Mouse (Mus musculus): Measurements from ENCODE around the gene Rara. TPM values are rescaled to one million over a fixed set of nuclear protein-coding genes. Genes with fewer than 3 reads are reported as not detected.

The Rara gene
- polyA plus RNA-seq, 1 experiment: 37.0 TPM

DNA sequence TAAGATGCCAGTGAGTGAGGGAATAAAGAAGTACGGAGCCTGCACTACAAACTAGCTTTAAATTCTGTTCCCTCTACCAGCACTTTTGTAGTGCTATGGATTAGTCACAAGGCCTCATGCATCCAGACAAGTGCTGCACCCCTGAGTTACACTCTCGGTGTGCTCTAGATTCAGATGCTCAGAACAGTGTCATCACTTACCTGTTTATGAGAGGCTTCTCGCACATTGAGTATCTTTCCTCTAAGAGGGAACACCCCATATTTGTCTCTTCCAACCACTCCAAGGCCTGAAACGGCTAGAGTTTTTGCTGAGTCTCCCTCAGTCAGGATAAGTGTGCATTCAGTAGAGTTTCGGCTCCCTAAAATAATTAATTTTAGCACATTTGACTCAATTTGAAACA is 83.1 kb downstream of the Rara start:
- Histone ChIP-seq H3K4me3 (ENCODE audit: extremely low read depth, insufficient read depth, insufficient read length) (no peak overlapping the region), H3K27ac (ENCODE audit: insufficient read depth, low read length) (no peak overlapping the region), H3K4me1 (ENCODE audit: control insufficient read depth, insufficient read depth, insufficient read length) (no peaks in the 10 kb centered on the region), H3K36me3 (ENCODE audit: control insufficient read depth, insufficient read depth, low read length) (no peaks in the 10 kb centered on the region; the same call in 1 of the 2 replicates), H3K27me3 (ENCODE audit: control insufficient read depth, insufficient read depth, low read length) (no peaks in the 10 kb centered on the region)
- 96% methylated on average over 5 of the region's 5 CpGs for WGBS
- TF ChIP-seq POLR2A (IDR thresholded peaks at IDR 0.05; ENCODE audit: low read depth, low read length): no peak
- no peak for TF ChIP-seq CTCF (IDR thresholded peaks at IDR 0.05; ENCODE audit: extremely low read depth, insufficient read depth, insufficient read length, insufficient replicate concordance)
- no peak for DNase-seq (ENCODE audit: low read depth in 1 of 2, low spot score in 2 of 2)

DNA sequence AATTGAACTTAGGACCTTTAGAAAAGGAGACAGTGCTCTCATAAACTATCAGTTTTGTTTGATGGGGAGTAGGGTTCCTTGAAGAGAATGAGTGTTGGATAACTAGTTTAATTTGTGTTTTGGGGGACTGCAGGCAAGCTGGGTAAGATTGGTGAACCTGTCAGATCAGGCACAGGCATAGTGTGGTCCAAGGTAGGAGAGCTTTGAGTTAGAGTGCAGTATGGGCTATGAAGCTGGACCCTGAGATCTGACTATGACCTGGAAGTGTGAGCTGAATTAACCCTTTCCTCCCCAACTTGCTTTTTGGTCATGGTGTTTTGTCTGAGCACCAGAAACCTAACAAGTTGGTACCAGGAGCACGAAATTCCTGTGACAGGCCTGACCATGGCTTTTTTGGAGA is 86.2 kb downstream of the Rara start:
- no peaks in the 10 kb centered on the region for H3K4me1 ChIP-seq (ENCODE audit: control insufficient read depth, insufficient read depth, insufficient read length)
- DNase-seq (ENCODE audit: low read depth in 1 of 2, low spot score in 2 of 2): no peak
- TF ChIP-seq CTCF (IDR thresholded peaks at IDR 0.05; ENCODE audit: extremely low read depth, insufficient read depth, insufficient read length, insufficient replicate concordance) (no peak), POLR2A (IDR thresholded peaks at IDR 0.05; ENCODE audit: low read depth, low read length) (no peak)
- no peaks in the 10 kb centered on the region for H3K27me3 ChIP-seq (ENCODE audit: control insufficient read depth, insufficient read depth, low read length)
- H3K36me3 ChIP-seq (ENCODE audit: control insufficient read depth, insufficient read depth, low read length): no peaks in the 10 kb centered on the region; the same call in 1 of the 2 replicates
- H3K4me3 ChIP-seq (ENCODE audit: extremely low read depth, insufficient read depth, insufficient read length): no peak overlapping the region
- H3K27ac ChIP-seq (ENCODE audit: insufficient read depth, low read length): no peak overlapping the region
- WGBS: 95% methylated on average over 1 of the region's 1 CpGs

DNA sequence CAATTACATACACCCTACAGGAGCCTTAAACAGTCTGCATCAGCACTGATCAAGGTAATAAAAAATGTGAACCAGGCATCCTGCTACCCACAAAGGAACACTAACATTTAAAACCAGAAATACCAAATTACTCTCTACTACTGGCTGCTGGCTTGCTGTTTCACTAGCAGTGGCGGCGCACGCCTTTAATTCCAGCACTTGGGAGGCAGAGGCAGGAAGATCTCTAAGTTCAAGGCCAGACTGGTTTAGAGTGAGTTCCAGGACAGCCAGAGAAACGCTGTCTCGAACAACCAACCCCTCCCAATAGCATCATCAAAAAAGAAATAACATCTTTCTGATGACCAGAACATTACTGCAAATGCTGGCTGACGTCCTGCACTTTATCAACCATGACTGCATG is 92.2 kb downstream of the Rara start:
- no peaks in the 10 kb centered on the region; the same call in 1 of the 2 replicates for H3K4me1 ChIP-seq (ENCODE audit: control insufficient read depth, insufficient read depth, insufficient read length)
- 93% methylated on average over 6 of the region's 6 CpGs for WGBS
- H3K36me3 ChIP-seq (ENCODE audit: control insufficient read depth, insufficient read depth, low read length): no peaks in the 10 kb centered on the region

DNA sequence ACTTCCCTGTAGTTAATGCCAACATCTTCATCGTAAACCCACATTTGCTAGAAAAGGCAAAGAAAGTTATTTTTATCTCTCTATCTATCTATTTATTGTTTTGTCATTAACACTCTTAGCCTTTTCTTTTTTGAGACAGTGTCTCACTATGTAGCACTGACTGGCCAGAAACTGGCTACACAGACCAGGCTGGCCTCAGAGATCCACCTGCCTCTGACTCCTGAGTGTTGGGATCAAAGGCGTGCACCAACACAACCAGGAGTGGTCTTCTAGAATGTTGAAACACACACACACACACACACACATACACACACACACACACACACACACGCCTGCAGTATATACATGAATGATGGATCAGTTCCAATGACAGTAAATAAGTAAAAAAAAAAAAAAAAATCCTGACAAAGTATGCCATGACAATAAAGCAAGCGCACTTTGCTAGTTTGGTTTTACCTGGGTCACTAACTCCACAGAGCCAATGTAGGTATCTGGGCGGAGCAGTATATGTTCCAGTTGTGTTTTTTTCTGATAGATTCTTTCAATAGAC is 94.8 kb downstream of the Rara start:
- Histone ChIP-seq H3K27ac (ENCODE audit: insufficient read depth, low read length) (no peak overlapping the region), H3K36me3 (ENCODE audit: control insufficient read depth, insufficient read depth, low read length) (no peaks in the 10 kb centered on the region), H3K4me1 (ENCODE audit: control insufficient read depth, insufficient read depth, insufficient read length) (no peaks in the 10 kb centered on the region; the same call in 1 of the 2 replicates), H3K4me3 (ENCODE audit: extremely low read depth, insufficient read depth, insufficient read length) (no peak overlapping the region), H3K27me3 (ENCODE audit: control insufficient read depth, insufficient read depth, low read length) (no peaks in the 10 kb centered on the region)
- WGBS: 82% methylated on average over 5 of the region's 5 CpGs
- no peak for DNase-seq (ENCODE audit: low read depth in 1 of 2, low spot score in 2 of 2)
- no peak for TF ChIP-seq CTCF (IDR thresholded peaks at IDR 0.05; ENCODE audit: extremely low read depth, insufficient read depth, insufficient read length, insufficient replicate concordance)
- TF ChIP-seq POLR2A (IDR thresholded peaks at IDR 0.05; ENCODE audit: low read depth, low read length): no peak

More for the DNA sequence above, 92.2 kb downstream of the Rara start:
- no peak overlapping the region for H3K4me3 ChIP-seq (ENCODE audit: extremely low read depth, insufficient read depth, insufficient read length)
- H3K27ac ChIP-seq (ENCODE audit: insufficient read depth, low read length): no peak overlapping the region
- DNase-seq (ENCODE audit: low read depth in 1 of 2, low spot score in 2 of 2): no peak
- TF ChIP-seq CTCF (IDR thresholded peaks at IDR 0.05; ENCODE audit: extremely low read depth, insufficient read depth, insufficient read length, insufficient replicate concordance) (no peak), POLR2A (IDR thresholded peaks at IDR 0.05; ENCODE audit: low read depth, low read length) (no peak)
- H3K27me3 ChIP-seq (ENCODE audit: control insufficient read depth, insufficient read depth, low read length): no peaks in the 10 kb centered on the region

DNA sequence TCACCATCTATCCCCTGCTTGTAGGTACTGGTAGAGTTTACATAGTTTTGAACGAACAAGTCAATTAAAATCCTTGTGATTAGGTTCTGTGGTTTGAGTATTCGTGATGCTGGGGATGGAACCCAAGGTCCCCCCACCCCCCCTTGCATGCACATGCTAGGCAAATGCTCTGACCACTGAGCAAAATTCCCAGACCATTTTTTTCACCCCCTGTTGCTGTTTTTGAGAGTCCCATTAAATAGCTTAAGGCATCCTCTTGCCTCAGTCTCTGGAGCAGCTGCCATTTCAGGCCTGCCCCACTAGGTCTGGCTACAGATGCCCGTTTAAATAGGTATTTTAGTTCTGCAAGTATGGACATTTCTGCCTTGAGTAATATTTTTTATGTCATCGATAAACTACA is 95.5 kb downstream of the Rara start:
- 6% methylated on average over 4 of the region's 4 CpGs for WGBS
- Histone ChIP-seq H3K36me3 (ENCODE audit: control insufficient read depth, insufficient read depth, low read length) (no peaks in the 10 kb centered on the region), H3K27me3 (ENCODE audit: control insufficient read depth, insufficient read depth, low read length) (no peaks in the 10 kb centered on the region), H3K4me3 (ENCODE audit: extremely low read depth, insufficient read depth, insufficient read length) (peak overlapping the region; percentile 71), H3K4me1 (ENCODE audit: control insufficient read depth, insufficient read depth, insufficient read length) (no peaks in the 10 kb centered on the region; the same call in 1 of the 2 replicates), H3K27ac (ENCODE audit: insufficient read depth, low read length) (no peak overlapping the region)
- no peak for DNase-seq (ENCODE audit: low read depth in 1 of 2, low spot score in 2 of 2)
- TF ChIP-seq POLR2A (IDR thresholded peaks at IDR 0.05; ENCODE audit: low read depth, low read length) (no peak), CTCF (IDR thresholded peaks at IDR 0.05; ENCODE audit: extremely low read depth, insufficient read depth, insufficient read length, insufficient replicate concordance) (no peak)

DNA sequence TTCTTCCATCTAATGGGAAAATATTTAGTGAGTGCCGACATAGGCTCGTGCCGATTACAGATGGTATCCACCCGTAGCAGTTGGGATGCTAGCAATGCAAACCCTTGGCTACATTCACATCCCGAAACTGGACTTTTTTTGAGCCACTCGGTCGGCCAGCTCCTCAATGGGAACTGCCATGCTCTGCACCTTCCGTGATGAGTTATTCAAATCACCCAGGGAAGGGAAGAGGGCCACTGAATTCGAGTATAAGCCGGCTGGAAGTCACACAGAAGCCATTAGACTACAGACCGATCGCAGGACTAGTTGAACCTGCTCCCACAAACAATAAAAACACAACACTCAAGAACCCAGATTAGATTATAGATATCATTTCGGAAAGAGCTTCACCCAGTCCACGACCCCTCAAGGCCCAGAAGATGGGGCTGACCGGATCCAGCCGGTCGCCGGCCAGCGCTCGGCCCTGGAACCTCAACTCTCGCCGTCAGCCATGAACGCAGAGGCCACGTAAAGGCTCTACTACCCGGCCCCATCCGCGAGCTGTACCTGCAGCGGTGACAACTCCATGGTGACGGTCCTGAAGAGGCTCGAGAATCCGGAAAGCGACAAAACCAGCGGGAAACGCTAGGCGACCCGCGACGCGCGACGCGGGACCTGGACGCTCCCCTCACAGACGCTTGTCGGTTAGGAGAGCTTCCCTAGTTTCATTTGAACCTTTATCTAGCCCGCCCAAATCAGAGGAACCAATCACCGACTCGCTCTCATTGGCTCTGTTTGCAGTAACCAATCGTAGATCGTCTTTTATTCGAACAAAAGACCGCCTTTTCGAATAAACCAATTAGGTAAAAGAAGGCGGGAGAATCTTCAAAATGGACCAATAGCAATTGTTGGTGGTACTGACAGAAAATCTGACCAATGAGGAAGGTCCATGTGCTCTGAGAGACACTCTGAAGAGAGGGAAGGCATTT is 96.2 kb downstream of the Rara start, which contains the start of gene Top2a:
TSS of gene Top2a (minus strand) at position 690 of the 968 bp plus-strand sequence.
- no peak within 1 kb of the TSS for H3K27ac ChIP-seq (ENCODE audit: insufficient read depth, low read length)
- peak; percentile 84 to 99 for DNase-seq (ENCODE audit: low read depth in 1 of 2, low spot score in 2 of 2)
- H3K36me3 ChIP-seq (ENCODE audit: control insufficient read depth, insufficient read depth, low read length): no peaks in the 10 kb centered on the region
- no peaks in the 10 kb centered on the region; the same call in 1 of the 2 replicates for H3K4me1 ChIP-seq (ENCODE audit: control insufficient read depth, insufficient read depth, insufficient read length)
- no peaks in the 10 kb centered on the region for H3K27me3 ChIP-seq (ENCODE audit: control insufficient read depth, insufficient read depth, low read length)
- under 1% methylated on average over 54 of the region's 54 CpGs for WGBS
- no peak; the same call in 1 of the 2 replicates for TF ChIP-seq POLR2A (IDR thresholded peaks at IDR 0.05; ENCODE audit: low read depth, low read length)
- no peak for TF ChIP-seq CTCF (IDR thresholded peaks at IDR 0.05; ENCODE audit: extremely low read depth, insufficient read depth, insufficient read length, insufficient replicate concordance)
- H3K4me3 ChIP-seq (ENCODE audit: extremely low read depth, insufficient read depth, insufficient read length): peak within 1 kb of the TSS; percentile 71

Other genes with a start within 250 kb of the Rara start
- gene Psmd3, start 245.3 kb upstream of the Rara start, polyA plus RNA-seq (2012; rRNA removed): 83.1 and 107 TPM in 2 replicates
- 0.07 and 0.27 TPM in 2 replicates for gene Csf3, start 226.6 kb upstream of the Rara start, polyA plus RNA-seq (2012; rRNA removed)
- 53.6 and 69.1 TPM in 2 replicates for gene Med24, start 198.4 kb upstream of the Rara start, polyA plus RNA-seq (2012; rRNA removed)
- gene Thra, start 187.2 kb upstream of the Rara start, polyA plus RNA-seq (2012; rRNA removed): 19.8 and 20.7 TPM in 2 replicates
- gene Nr1d1, start 152.5 kb upstream of the Rara start, polyA plus RNA-seq (2012; rRNA removed): 27.7 and 29.0 TPM in 2 replicates
- gene Msl1, start 132.3 kb upstream of the Rara start, polyA plus RNA-seq (2012; rRNA removed): 23.3 and 41.2 TPM in 2 replicates
- 30.2 and 32.6 TPM in 2 replicates for gene Casc3, start 122.9 kb upstream of the Rara start, polyA plus RNA-seq (2012; rRNA removed)
- 1.9 and 3.3 TPM in 2 replicates for gene Rapgefl1, start 91.0 kb upstream of the Rara start, polyA plus RNA-seq (2012; rRNA removed)
- gene Wipf2, start 64.2 kb upstream of the Rara start, polyA plus RNA-seq (2012; rRNA removed): 8.0 and 10.1 TPM in 2 replicates
- 1.6 and 2.0 TPM in 2 replicates for gene Cdc6, start 20.0 kb upstream of the Rara start, polyA plus RNA-seq (2012; rRNA removed)
- 0.56 and 0.67 TPM in 2 replicates for gene Gjd3, start 55.2 kb downstream of the Rara start, polyA plus RNA-seq (2012; rRNA removed)
- gene Top2a, start 96.4 kb downstream of the Rara start, polyA plus RNA-seq (2012; rRNA removed): 5.4 and 5.9 TPM in 2 replicates
- 274 and 328 TPM in 2 replicates for gene Igfbp4, start 113.4 kb downstream of the Rara start, polyA plus RNA-seq (2012; rRNA removed)
- gene Tns4, start 161.5 kb downstream of the Rara start, polyA plus RNA-seq (2012; rRNA removed): 1.3 and 2.2 TPM in 2 replicates
- 135 and 194 TPM in 2 replicates for gene Ccr7, start 227.3 kb downstream of the Rara start, polyA plus RNA-seq (2012; rRNA removed)

All from spleen, adult 2 months (tissue).